In genomic region chr8:120404609-120405036, GRCm38 (mm10) we compare ENCODE assay signal across 8 mouse cellular contexts.
DNase-seq lines count a peak whose midpoint lies in the region; ATAC-seq lines count a peak whose summit lies in the region.

No protein-coding gene starts in this region.

- H3K9me3 ChIP-seq in hindbrain, embryonic 16.5 days (ENCODE audit: control insufficient read depth, low read length): no peaks in the 10 kb centered on the region

- ATAC-seq in erythroid progenitor cell, adult 5-6 weeks (replicated peaks; ENCODE audit: low FRiP score, poor library complexity, severe bottlenecking): peak; percentile 42
- no peak for ATAC-seq in hindbrain, embryonic 16.5 days
- ATAC-seq in megakaryocyte, adult 5-6 weeks (ENCODE audit: poor library complexity, severe bottlenecking): peak; percentile 62
- no peak for ATAC-seq in activated CD4-positive, CD25-positive, alpha-beta regulatory T cell, adult 4 months

- H3K9ac ChIP-seq in hindbrain, embryonic 16.5 days (ENCODE audit: low read depth, low read length): no peak overlapping the region

- no peak overlapping the region for H3K4me2 ChIP-seq in hindbrain, embryonic 16.5 days (ENCODE audit: low read length)

- DNase-seq in layer of hippocampus, postnatal 10 days (ENCODE audit: low spot score in 2 of 2): peak; percentile 59 to 66
- DNase-seq in layer of hippocampus, adult 9-10 months (ENCODE audit: low spot score): no peak
- DNase-seq in ZHBTc4 (ENCODE audit: low read depth, low spot score): peak; percentile 81
- peak; percentile 58 for DNase-seq in thymus, postnatal 25 days

- no peaks in the 10 kb centered on the region for H3K27me3 ChIP-seq in hindbrain, embryonic 16.5 days (replicated peaks; ENCODE audit: control insufficient read depth, insufficient read depth, low read length)

- no peaks in the 10 kb centered on the region for H3K36me3 ChIP-seq in hindbrain, embryonic 16.5 days (ENCODE audit: control insufficient read depth, insufficient read depth, low read length)

- no peak overlapping the region for H3K4me3 ChIP-seq in hindbrain, embryonic 16.5 days (ENCODE audit: low read length)

- H3K4me1 ChIP-seq in hindbrain, embryonic 16.5 days (ENCODE audit: control insufficient read depth, insufficient read depth, low read depth, low read length): peaks cover 21% of the 10 kb centered on the region

- 28% methylated on average over 7 of the region's 7 CpGs for WGBS in hindbrain, embryonic 16.5 days

- peak overlapping the region; percentile 39; the same call in 1 of the 2 replicates for H3K27ac ChIP-seq in hindbrain, embryonic 16.5 days (ENCODE audit: low read depth, low read length)

Comparison
In these comparisons a context has a peak if more than half of its experiments do, and no peak if none do; other contexts are left out.
1. ATAC-seq: peak in erythroid progenitor cell, adult 5-6 weeks (single experiment) and megakaryocyte, adult 5-6 weeks (single experiment); none in hindbrain, embryonic 16.5 days (single experiment) and activated CD4-positive, CD25-positive, alpha-beta regulatory T cell, adult 4 months (single experiment).